Mouse (Mus musculus) MEL (cell line): ENCODE measurements around the gene Arid1b. TPM values are rescaled to one million over a fixed set of nuclear protein-coding genes. Genes with fewer than 3 reads are reported as not detected.

Experiments
- DNase-seq: peaks from one replicate; pipeline ENCODE4 v3.0.0; 2011; ENCODE audit warnings: low read depth, low spot score
- H3K27ac ChIP-seq: 2 replicates; pipeline ENCODE4 v1.5.1; 2012; ENCODE audit warnings: low read depth, mild to moderate bottlenecking, control low read depth, low read length, moderate library complexity; ENCODE audit not compliant: control insufficient read depth
- H3K27me3 ChIP-seq, 2 experiments: fragments of 150-350 bp in 1 of 2; sonication (generic) in 1 of 2; 2 replicates each; pipeline ENCODE4 v1.6.1; 2012; ENCODE audit warnings: low read length in 2 of 2, mild to moderate bottlenecking in 2 of 2, improper control_type of control experiment in 1 of 2, moderate library complexity in 1 of 2; ENCODE audit not compliant: insufficient read depth in 2 of 2, control insufficient read depth in 1 of 2
- H3K36me3 ChIP-seq, 2 experiments: 2 replicates each; pipeline ENCODE4 v1.6.1; 2012 to 2014; ENCODE audit warnings: low read length in 2 of 2, improper control_type of control experiment in 1 of 2, inconsistent platforms in 1 of 2, mild to moderate bottlenecking in 1 of 2; ENCODE audit not compliant: insufficient read depth in 2 of 2, control insufficient read depth in 1 of 2
- H3K4me1 ChIP-seq, 2 experiments: fragments of 150-350 bp in 1 of 2; sonication (generic) in 1 of 2; 2 replicates each; pipeline ENCODE4 v1.6.1; 2012; ENCODE audit warnings: low read length in 2 of 2, improper control_type of control experiment in 1 of 2, mild to moderate bottlenecking in 1 of 2; ENCODE audit not compliant: insufficient read depth in 2 of 2, control insufficient read depth in 1 of 2
- H3K4me3 ChIP-seq, 2 experiments: fragments of 150-350 bp in 1 of 2; sonication (generic) in 1 of 2; 2 replicates each; pipeline ENCODE4 v1.5.1; 2012; ENCODE audit warnings: low read depth in 2 of 2, low read length in 2 of 2, mild to moderate bottlenecking in 2 of 2, moderate library complexity in 2 of 2, control low read depth in 1 of 2, improper control_type of control experiment in 1 of 2; ENCODE audit not compliant: control insufficient read depth in 1 of 2, insufficient read depth in 1 of 2
- H3K79me2 ChIP-seq: 2 replicates; pipeline ENCODE4 v1.6.1; 2012; ENCODE audit warnings: mild to moderate bottlenecking, low read length, moderate library complexity; ENCODE audit not compliant: control insufficient read depth, poor library complexity, insufficient read depth
- H3K9ac ChIP-seq: 2 replicates; pipeline ENCODE4 v1.6.1; 2012; ENCODE audit warnings: low read depth, mild to moderate bottlenecking, control low read depth, low read length, moderate library complexity; ENCODE audit not compliant: control insufficient read depth, poor library complexity, severe bottlenecking
- H3K9me3 ChIP-seq: fragments of 150-350 bp; sonication (generic); replicated peaks from 2 replicates; pipeline ENCODE4 v1.6.1; 2012; ENCODE audit warnings: mild to moderate bottlenecking, low read length, improper control_type of control experiment, moderate library complexity; ENCODE audit not compliant: insufficient read depth
- CHD1 ChIP-seq: IDR thresholded peaks from 2 replicates; pipeline ENCODE4 v1.6.1; 2012; ENCODE audit warnings: low read depth, mild to moderate bottlenecking, inconsistent platforms, low read length, improper control_type of control experiment
- E2F4 ChIP-seq: IDR thresholded peaks from 2 replicates; pipeline ENCODE4 v1.6.1; 2011; ENCODE audit warnings: low read depth, low read length, improper control_type of control experiment, borderline replicate concordance
- EP300 ChIP-seq, 2 experiments: IDR thresholded peaks; 2 replicates each; pipeline ENCODE4 v1.6.1; 2011; ENCODE audit warnings: improper control_type of control experiment in 2 of 2, low read length in 2 of 2, low read depth in 1 of 2, mild to moderate bottlenecking in 1 of 2
- ETS1 ChIP-seq: IDR thresholded peaks from 2 replicates; pipeline ENCODE4 v1.6.1; 2012; ENCODE audit warnings: low read depth, mild to moderate bottlenecking, inconsistent platforms, low read length, improper control_type of control experiment, moderate library complexity
- GATA1 ChIP-seq: IDR thresholded peaks from 2 replicates; pipeline ENCODE4 v1.6.1; 2011; ENCODE audit warnings: low read depth, low read length, improper control_type of control experiment
- JUND ChIP-seq: IDR thresholded peaks from 2 replicates; pipeline ENCODE4 v1.6.1; 2011; ENCODE audit warnings: low read depth, mild to moderate bottlenecking, improper control_type of control experiment, low read length
- MAFK ChIP-seq: IDR thresholded peaks from 2 replicates; pipeline ENCODE4 v1.6.1; 2011; ENCODE audit warnings: low read depth, mild to moderate bottlenecking, low read length, improper control_type of control experiment, borderline replicate concordance
- MAX ChIP-seq: IDR thresholded peaks from 2 replicates; pipeline ENCODE4 v1.6.1; 2011; ENCODE audit warnings: low read length, improper control_type of control experiment
- MAZ ChIP-seq: IDR thresholded peaks from 2 replicates; pipeline ENCODE4 v1.6.1; 2012; ENCODE audit warnings: low read depth, mild to moderate bottlenecking, inconsistent platforms, low read length, improper control_type of control experiment
- MEF2A ChIP-seq: IDR thresholded peaks from 2 replicates; pipeline ENCODE4 v1.6.1; 2014; ENCODE audit warnings: low read depth, mild to moderate bottlenecking, inconsistent platforms, low read length, improper control_type of control experiment; ENCODE audit not compliant: poor library complexity, insufficient replicate concordance, severe bottlenecking; ENCODE audit errors: extremely low read depth
- NRF1 ChIP-seq: IDR thresholded peaks from 2 replicates; pipeline ENCODE4 v1.6.1; 2014; ENCODE audit warnings: low read depth, mild to moderate bottlenecking, inconsistent platforms, low read length, improper control_type of control experiment, moderate library complexity; ENCODE audit not compliant: poor library complexity, insufficient read depth, severe bottlenecking
- POLR2A ChIP-seq, 2 experiments: IDR thresholded peaks; 2 replicates each; pipeline ENCODE4 v1.6.1; 2011 to 2012; ENCODE audit warnings: low read length in 2 of 2, mild to moderate bottlenecking in 2 of 2, control low read depth in 1 of 2, improper control_type of control experiment in 1 of 2, low read depth in 1 of 2, moderate library complexity in 1 of 2; ENCODE audit not compliant: control insufficient read depth in 1 of 2, insufficient read depth in 1 of 2, poor library complexity in 1 of 2
- POLR2AphosphoS5 ChIP-seq: IDR thresholded peaks from 2 replicates; pipeline ENCODE4 v1.6.1; 2012; ENCODE audit warnings: low read depth, borderline replicate concordance, mild to moderate bottlenecking, inconsistent platforms, low read length, moderate library complexity, mixed read lengths
- RAD21 ChIP-seq: IDR thresholded peaks from 2 replicates; pipeline ENCODE4 v1.6.1; 2011; ENCODE audit warnings: mild to moderate bottlenecking, low read depth, low read length, improper control_type of control experiment
- RCOR1 ChIP-seq: IDR thresholded peaks from 2 replicates; pipeline ENCODE4 v1.6.1; 2012; ENCODE audit warnings: low read depth, mild to moderate bottlenecking, inconsistent platforms, low read length, improper control_type of control experiment
- SIN3A ChIP-seq: IDR thresholded peaks from 2 replicates; pipeline ENCODE4 v1.6.1; 2012; ENCODE audit warnings: low read length, improper control_type of control experiment, inconsistent platforms
- TCF12 ChIP-seq: IDR thresholded peaks from 2 replicates; pipeline ENCODE4 v1.6.1; 2014; ENCODE audit warnings: low read depth, mild to moderate bottlenecking, inconsistent platforms, low read length, improper control_type of control experiment, moderate library complexity
- ZC3H11A ChIP-seq: IDR thresholded peaks from 2 replicates; pipeline ENCODE4 v1.6.1; 2012; ENCODE audit warnings: low read depth, mild to moderate bottlenecking, inconsistent platforms, low read length, improper control_type of control experiment
- ZKSCAN1 ChIP-seq: IDR thresholded peaks from 2 replicates; pipeline ENCODE4 v1.6.1; 2012; ENCODE audit warnings: low read depth, mild to moderate bottlenecking, inconsistent platforms, low read length, improper control_type of control experiment, moderate library complexity
- polyA plus RNA-seq, 2 experiments: library from polyadenylated mRNA; stranded (reverse) in 1 of 2; unstranded in 1 of 2; fragments of >175 nt in 1 of 2; fragments of >200 nt in 1 of 2; gene quantifications; 2 replicates each; pipeline versions ENCODE4 v1.2.1 to v1.2.4; 2012; ENCODE audit warnings: low replicate concordance in 2 of 2, low read depth in 1 of 2; ENCODE audit not compliant: insufficient read length in 2 of 2, insufficient read depth in 1 of 2, missing spikeins in 1 of 2
- total RNA-seq: library from RNA; depleted of rRNA; stranded (reverse); fragments of 300-350 nt; gene quantifications from 2 replicates; pipeline ENCODE4 v1.2.3, GENCODE M21; 2012

Gene Arid1b
- total and polyA plus RNA-seq, 3 experiments, result 13.4 to 17.4 TPM; not detected in 1

GRCm38 (mm10) chr17:5082274-5082673 is 88.1 kb downstream of the Arid1b start:
- no peak for DNase-seq
- peaks cover 2 to 7% of the 10 kb centered on the region in 2 experiments; a peak in 3 of 4 replicates for H3K4me1 ChIP-seq

DNA sequence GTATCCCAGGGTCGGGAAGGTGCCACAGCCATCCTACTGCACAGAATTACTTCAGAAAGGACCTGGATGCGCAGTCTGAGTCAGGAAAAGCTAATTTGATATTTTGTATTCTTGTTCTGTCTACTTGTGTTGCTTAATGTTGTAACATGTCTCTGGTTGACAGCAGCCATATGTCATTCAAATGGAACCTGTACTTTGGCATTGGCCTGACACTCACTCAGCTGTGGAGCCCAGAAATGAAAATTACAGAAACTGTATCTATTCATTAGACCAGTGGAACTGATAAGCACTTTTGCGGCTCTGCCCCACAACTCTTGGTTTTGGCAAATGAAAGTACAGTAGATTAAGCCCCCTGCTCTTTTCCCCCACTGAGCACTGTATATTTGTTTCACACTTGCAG is 89.4 kb downstream of the Arid1b start:
- DNase-seq, result no peak
- H3K4me1 ChIP-seq, result peaks cover 2 to 7% of the 10 kb centered on the region in 2 experiments; a peak in 3 of 4 replicates
- H3K36me3 ChIP-seq, result peaks cover 0 to 3% of the 10 kb centered on the region in 2 experiments; a peak in 1 of 4 replicates
- H3K9ac ChIP-seq, result no peak overlapping the region
- TF ChIP-seq MAFK, result no peak
- 0 out of 2 replicates have a peak, but pooled peaks have one; percentile 20 for TF ChIP-seq GATA1
- H3K27me3 ChIP-seq, result no peaks in the 10 kb centered on the region
- H3K79me2 ChIP-seq, result peaks cover 7% of the 10 kb centered on the region; the same call in 1 of the 2 replicates
- H3K4me3 ChIP-seq, result no peak overlapping the region
- no peaks in the 10 kb centered on the region for H3K9me3 ChIP-seq
- H3K27ac ChIP-seq, result no peak overlapping the region

More at GRCm38 (mm10) chr17:5082274-5082673, 88.1 kb downstream of the Arid1b start:
- Histone ChIP-seq H3K9me3 (no peaks in the 10 kb centered on the region), H3K4me3 (no peak overlapping the region), H3K79me2 (peaks cover 7% of the 10 kb centered on the region; the same call in 1 of the 2 replicates), H3K27ac (no peak overlapping the region), H3K9ac (no peak overlapping the region), H3K36me3 (peaks cover 0 to 3% of the 10 kb centered on the region in 2 experiments; a peak in 1 of 4 replicates), H3K27me3 (no peaks in the 10 kb centered on the region)
- no peak for TF ChIP-seq E2F4
- TF ChIP-seq ETS1, result no peak
- TF ChIP-seq ZC3H11A, result no peak
- no peak for TF ChIP-seq MAX
- no peak for TF ChIP-seq CHD1
- no peak for TF ChIP-seq RAD21
- no peak for TF ChIP-seq POLR2A (IDR thresholded peaks at IDR 0.05; ENCODE audit: control insufficient read depth in 1 of 2, insufficient read depth in 1 of 2, low read depth in 1 of 2, low read length in 2 of 2, poor library complexity in 1 of 2)
- no peak for TF ChIP-seq POLR2AphosphoS5
- no peak for TF ChIP-seq NRF1
- no peak for TF ChIP-seq JUND
- TF ChIP-seq MAFK, result no peak
- TF ChIP-seq SIN3A, result no peak
- TF ChIP-seq TCF12, result no peak
- TF ChIP-seq MEF2A, result no peak
- no peak for TF ChIP-seq MAZ
- no peak for TF ChIP-seq ZKSCAN1
- no peak for TF ChIP-seq RCOR1
- no peak for TF ChIP-seq EP300 (IDR thresholded peaks at IDR 0.05; ENCODE audit: low read depth in 1 of 2, low read length in 2 of 2)
